Mouse (Mus musculus) heart, adult 11 months (tissue): ENCODE data around the gene Vamp4.

Experiments used
- DNase-seq: peaks from one replicate; pipeline ENCODE4 v3.0.0; 2022

Gene Vamp4

GRCm38 (mm10) chr1:162590415-162590997, 20.2 kb downstream of the Vamp4 start:
- DNase-seq: peak; percentile 50

- peak; percentile 49 for DNase-seq
Measured at GRCm38 (mm10) chr1:162597379-162598102, 27.2 kb downstream of the Vamp4 start.

GRCm38 (mm10) chr1:162599617-162600016, 29.3 kb downstream of the Vamp4 start:
- peak; percentile 48 for DNase-seq

- peak; percentile 25 for DNase-seq
Measured at GRCm38 (mm10) chr1:162601288-162601687, 31.0 kb downstream of the Vamp4 start.

GRCm38 (mm10) chr1:162608127-162608526, 37.8 kb downstream of the Vamp4 start:
- DNase-seq: peak; percentile 50

DNA sequence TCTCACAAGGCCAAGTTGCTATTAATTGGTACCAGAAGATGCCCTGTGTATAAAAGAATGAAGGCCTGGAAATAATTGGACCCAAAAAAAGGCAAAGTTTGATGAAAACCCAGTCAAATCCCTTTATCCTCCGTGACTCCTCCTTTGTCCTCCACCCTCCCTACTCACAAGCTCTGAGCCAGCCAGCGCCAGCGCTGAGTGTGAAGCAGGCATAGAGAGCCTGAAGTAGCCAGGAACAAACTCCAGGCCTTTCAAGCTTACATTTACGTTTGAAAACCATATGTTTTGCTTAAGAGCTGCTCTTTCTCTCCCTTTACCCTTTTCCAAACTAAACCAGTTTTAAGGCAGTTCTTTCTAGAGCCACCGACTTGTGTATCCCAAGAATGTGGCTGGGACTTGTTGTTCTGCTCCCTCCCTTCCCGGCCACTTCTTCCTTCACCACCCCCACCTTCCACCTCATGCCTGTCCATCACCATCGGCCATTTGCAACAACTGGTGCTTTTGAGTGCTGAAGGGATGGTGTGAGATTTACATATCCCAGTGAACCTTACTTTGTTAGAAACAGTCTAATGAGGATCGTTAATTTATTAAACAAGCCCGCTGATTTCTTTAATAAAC, 39.4 kb downstream of the Vamp4 start:
- peak; percentile 74 for DNase-seq

GRCm38 (mm10) chr1:162611191-162611590, 40.9 kb downstream of the Vamp4 start:
- DNase-seq: peak; percentile 48

- DNase-seq: peak; percentile 48
Measured at GRCm38 (mm10) chr1:162615511-162615910, 45.2 kb downstream of the Vamp4 start.

- DNase-seq: peak; percentile 58
Measured at GRCm38 (mm10) chr1:162620487-162620886, 50.2 kb downstream of the Vamp4 start.

GRCm38 (mm10) chr1:162623895-162624294, 53.6 kb downstream of the Vamp4 start:
- peak; percentile 75 for DNase-seq

- peak; percentile 91 for DNase-seq
Measured at GRCm38 (mm10) chr1:162625229-162625628, 54.9 kb downstream of the Vamp4 start.

DNA sequence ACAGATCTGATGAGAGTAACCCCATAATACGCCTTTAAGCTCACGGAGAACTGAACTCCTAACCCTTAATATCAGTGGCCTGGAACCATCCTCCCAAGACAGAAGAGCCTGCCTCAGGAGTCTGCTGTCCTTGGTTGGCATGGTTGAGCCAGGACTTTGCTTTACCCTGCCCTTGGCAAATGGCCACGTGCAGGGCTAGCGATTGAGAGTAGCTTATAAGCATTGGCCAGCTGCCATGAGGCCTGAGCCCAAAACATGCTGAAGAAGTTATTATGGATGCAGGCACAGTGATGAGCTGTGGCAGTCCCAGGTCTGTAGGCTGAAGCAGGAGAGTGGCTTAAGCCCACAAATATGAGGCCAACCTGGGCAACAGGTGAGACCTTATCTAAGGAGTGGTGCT, 57.5 kb downstream of the Vamp4 start:
- DNase-seq: peak; percentile 72

GRCm38 (mm10) chr1:162628326-162628725, 58.0 kb downstream of the Vamp4 start:
- DNase-seq: peak; percentile 77

GRCm38 (mm10) chr1:162635291-162635931, 65.1 kb downstream of the Vamp4 start:
- peak; percentile 98 for DNase-seq

GRCm38 (mm10) chr1:162636516-162636915, 66.2 kb downstream of the Vamp4 start:
- peak; percentile 78 for DNase-seq

GRCm38 (mm10) chr1:162638535-162638934, 68.2 kb downstream of the Vamp4 start:
- peak; percentile 72 for DNase-seq

GRCm38 (mm10) chr1:162639051-162639750, 68.9 kb downstream of the Vamp4 start, which contains the start of gene Myoc:
Myoc (plus strand) TSS chr1:162639155.
- DNase-seq: peak; percentile 95

GRCm38 (mm10) chr1:162639861-162640260, 69.5 kb downstream of the Vamp4 start:
- no peak for DNase-seq

- DNase-seq: peak; percentile 76
Measured at GRCm38 (mm10) chr1:162642591-162642990, 72.3 kb downstream of the Vamp4 start.

GRCm38 (mm10) chr1:162643752-162644151, 73.4 kb downstream of the Vamp4 start:
- DNase-seq: peak; percentile 99

- DNase-seq: peak; percentile 84
Measured at GRCm38 (mm10) chr1:162646083-162646686, 75.9 kb downstream of the Vamp4 start.

GRCm38 (mm10) chr1:162648416-162648815, 78.1 kb downstream of the Vamp4 start:
- peak; percentile 79 for DNase-seq
